Mouse (Mus musculus) spleen, postnatal 10 days (tissue): ENCODE measurements around the gene Btbd11.

ENCODE experiments used
- DNase-seq, 2 experiments: peaks; one replicate each; pipeline ENCODE4 v3.0.0; 2021 to 2022; ENCODE audit warnings: low spot score in 2 of 2

Gene Btbd11

GRCm38 (mm10) chr10:85420851-85421628 lies 34.4 kb downstream of the Btbd11 start:
- no peak for DNase-seq

DNA sequence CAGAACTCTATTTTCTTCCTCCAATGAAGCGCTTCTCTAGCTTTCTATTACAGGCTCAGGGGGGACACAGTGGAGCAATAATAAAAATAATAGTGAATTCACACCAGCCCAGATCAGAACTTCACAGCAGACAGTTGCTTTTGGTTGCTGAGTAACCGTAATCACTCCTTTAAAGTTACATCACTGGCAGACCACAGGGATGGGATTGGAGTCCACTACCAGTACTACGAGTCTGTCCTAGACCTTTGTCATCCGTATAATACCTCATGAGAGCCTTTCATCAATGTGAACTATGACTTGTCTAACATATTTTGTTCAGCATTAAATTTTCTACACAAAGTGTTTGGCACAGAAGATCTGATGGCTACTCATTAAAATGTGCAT lies 35.0 kb downstream of the Btbd11 start:
- no peak for DNase-seq

DNA sequence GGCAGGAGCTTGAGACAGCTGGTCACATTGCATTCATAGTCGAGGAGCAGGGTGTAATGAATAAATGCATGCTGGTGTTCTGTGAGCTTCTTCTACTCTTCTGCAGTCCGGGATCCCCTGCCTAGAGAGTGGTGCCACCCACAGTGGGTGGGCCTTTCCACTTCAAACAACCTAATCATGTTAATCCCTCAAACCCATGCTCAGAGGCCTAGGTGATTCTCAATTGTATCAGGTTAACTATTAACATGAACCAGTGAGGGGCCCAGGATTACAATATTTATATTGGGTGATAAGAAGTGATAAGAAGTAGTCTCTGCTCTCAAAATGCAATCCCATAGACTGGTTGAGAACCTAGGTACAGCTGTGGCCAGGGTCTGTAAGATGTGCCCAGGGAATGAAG lies 39.1 kb downstream of the Btbd11 start:
- DNase-seq, result no peak

DNA sequence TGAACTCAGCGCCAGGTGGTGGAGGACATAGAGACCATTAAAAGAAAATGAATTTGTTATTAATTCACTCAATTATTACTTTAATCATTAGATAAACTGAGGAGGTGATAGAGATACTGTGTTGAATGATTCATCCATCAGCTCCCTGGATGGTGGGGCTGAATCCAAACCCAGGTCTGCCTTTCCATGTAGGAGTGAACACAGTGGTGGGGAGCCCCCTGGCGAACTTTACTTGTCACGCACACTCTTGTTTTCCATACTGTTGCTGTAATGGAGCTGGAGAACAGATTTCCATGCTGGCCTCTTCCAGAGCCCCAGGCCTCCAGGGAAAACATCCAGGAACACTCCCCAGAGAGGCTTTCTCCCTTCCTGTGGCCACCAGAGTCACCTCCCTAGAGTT lies 50.6 kb downstream of the Btbd11 start:
- no peak for DNase-seq

GRCm38 (mm10) chr10:85443371-85443770 lies 56.8 kb downstream of the Btbd11 start:
- no peak for DNase-seq

DNA sequence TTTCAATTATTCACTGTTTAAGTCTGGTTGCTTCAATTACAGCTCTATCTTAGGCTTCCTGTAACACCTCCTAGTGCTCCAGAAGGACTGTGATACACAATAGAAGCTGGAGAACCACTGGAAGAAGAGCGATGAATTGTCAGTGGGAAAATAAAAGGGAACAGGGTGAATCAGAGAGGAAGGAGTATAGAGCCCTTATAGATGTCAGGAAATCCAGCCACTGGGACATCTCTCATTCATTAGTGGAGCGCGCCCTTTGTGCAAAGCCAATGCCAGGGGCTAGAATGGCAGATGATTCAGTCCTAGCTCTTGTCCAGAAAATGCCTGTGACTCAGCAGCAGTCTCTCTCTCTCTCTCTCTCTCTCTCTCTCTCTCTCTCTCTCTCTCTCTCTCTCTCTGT lies 59.3 kb downstream of the Btbd11 start:
- no peak for DNase-seq

GRCm38 (mm10) chr10:85446700-85447099 lies 60.1 kb downstream of the Btbd11 start:
- DNase-seq, result no peak

DNA sequence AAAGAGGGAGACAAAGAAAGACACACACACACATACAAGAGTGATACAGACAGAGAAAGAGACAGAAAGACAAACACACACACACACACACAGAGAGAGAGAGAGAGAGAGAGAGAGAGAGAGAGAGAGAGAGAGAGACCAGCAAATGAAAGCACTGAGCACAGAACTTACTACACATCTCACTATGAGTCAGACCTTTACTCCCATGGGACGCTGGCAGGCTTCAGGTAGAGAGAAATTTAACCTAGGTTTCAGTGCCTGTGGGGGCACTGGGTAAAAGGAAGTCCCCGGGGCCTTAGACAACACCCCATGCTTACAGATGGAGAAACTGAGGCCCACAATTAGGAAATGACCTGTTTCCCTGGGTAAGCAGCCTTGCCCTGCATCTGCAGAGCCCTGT lies 61.3 kb downstream of the Btbd11 start:
- DNase-seq, result no peak

DNA sequence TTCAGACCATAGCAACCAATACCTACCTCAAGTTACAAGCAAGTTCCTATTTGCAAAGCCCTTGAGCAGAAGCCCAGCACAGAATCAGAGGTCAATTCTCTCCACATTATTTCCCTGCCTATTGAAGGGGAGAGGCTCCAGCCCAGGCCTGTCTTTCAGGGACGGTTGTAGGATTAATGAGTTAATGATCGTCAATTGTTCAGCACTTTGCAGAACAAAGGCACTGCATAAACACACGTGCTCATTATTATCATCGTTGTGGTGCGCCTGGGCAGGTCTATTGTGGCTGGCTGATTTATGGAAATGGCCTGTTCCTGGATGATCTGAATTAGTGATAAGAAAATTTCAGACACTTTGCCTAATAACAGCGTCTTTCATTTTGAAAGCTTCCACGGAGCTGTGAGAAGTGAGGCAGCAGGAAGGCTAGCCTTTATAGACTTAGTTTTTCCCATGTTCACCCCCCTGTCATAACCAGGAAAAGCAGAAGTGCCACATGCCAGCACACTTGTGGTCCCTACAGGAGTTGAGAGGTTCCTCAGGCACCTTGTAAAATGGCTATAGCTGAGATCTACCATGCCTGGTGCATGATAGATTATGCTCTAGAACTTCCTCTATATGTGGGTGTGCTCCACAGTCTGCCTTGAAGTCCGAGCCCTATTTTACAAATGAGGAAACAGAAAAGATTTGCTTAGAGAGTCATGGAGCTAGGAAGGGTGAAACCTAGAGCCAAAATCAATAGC lies 65.2 kb downstream of the Btbd11 start:
- DNase-seq, result no peak

DNA sequence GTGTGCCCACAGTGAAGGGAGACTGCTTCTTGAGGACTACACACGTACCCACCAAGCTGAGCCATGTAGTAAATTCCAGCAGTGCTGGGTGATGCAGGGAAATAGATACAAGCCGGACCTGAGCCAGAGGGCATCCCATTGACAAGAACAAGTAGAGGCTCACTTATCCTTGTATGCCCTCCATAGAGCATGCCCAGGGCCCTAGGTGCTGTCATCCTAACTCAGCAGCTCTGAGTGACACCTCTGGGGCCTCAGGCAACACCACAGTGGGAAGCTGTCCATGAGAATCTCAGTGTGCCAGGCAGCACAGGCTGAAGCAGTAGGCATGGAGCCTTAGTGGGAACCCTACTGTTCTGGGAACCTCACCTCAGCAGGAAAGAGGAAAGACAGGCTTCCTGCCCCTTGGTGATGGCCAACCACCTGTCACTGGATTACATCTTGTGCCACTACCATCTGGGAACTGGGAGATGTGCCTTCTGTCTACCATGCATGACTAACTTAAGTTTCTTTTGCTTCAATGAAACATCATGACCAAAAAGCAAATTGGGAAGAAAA lies 66.7 kb downstream of the Btbd11 start:
- no peak for DNase-seq

DNA sequence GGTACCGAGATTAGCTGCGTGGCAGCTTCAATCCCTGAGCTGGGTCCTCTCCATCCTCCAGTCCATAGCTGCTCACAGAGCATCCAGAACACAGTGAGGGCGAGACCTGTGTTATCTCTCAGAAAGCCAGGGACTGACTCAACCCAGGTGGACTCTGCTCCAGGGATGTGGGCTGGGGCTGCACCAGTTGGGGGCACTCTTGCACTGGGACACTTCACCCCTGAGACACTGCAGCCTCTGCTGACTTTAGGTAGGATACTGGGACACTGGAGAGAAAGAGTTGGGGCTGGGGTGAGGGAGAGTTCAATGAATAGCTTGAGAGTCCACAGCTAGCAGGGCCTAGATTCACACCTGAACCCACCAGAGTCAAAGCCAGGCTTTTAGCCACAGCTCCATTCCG lies 69.4 kb downstream of the Btbd11 start:
- DNase-seq, result no peak

DNA sequence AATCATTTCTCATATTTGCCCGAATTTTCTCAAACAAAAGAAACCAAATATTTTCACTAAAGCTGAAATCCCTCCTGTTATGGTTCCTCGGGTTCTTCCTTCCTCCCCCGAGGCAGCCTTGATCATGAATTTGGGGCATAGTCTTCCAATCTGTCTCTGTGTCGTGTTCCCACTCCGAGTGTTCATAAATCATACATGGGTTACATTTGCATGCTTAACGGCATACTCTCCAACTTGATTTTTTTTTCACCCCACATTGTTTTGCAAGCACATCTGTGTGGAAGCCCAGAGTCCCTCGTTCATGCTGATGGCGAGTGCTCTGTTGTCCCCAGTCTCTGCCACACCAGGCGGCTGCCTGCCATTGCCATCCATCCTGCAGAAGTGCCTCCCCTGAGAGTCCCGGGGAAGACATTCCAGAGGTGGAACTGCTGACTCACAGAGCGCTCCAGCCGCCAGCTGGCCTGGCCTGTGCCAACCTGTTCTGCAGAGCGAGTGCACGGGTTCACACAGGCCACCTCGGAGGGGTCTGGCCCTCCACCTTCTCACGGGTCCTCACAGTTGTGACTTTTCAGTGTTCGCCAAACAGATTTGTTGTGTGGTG lies 72.2 kb downstream of the Btbd11 start:
- DNase-seq, result no peak

GRCm38 (mm10) chr10:85460736-85461135 lies 74.1 kb downstream of the Btbd11 start:
- no peak for DNase-seq

DNA sequence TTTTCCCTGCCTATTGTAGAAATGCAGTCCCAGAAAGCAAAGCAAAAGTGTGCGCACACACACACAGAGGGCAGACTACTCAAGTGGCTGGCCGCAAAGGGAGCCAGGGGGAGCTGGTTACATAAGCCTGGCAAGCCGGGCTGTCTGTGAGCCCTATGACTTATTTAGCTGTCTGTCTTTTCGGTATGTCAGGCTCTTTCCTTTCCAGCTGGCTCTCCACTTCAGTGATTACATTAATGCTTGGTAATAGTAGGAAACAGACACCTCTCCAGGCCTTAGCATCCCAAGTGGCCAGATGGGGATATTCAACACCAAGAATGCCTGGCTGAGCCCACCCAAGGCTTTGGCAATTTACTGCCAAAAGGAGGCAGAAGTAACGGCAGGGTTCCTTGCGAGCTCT lies 77.5 kb downstream of the Btbd11 start:
- DNase-seq, result no peak

GRCm38 (mm10) chr10:85465516-85466408 lies 79.1 kb downstream of the Btbd11 start:
- DNase-seq, result no peak

DNA sequence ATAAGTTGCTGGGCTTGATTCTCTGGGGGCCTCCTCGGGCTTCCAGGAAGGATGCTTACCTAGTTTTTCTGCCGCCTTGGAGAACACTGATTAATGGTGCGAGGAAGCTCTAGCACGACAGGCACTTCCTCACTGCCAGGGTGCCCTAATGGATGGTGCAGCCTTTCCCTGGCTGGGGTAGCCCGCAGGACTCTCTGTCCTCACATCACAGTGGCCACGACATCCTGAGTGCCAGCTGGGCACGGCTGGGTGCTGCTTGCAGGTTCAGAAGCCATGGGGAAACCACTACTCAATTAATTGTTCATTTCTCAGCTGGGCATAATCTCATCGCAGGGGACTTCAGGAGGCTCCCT lies 79.8 kb downstream of the Btbd11 start:
- no peak for DNase-seq

DNA sequence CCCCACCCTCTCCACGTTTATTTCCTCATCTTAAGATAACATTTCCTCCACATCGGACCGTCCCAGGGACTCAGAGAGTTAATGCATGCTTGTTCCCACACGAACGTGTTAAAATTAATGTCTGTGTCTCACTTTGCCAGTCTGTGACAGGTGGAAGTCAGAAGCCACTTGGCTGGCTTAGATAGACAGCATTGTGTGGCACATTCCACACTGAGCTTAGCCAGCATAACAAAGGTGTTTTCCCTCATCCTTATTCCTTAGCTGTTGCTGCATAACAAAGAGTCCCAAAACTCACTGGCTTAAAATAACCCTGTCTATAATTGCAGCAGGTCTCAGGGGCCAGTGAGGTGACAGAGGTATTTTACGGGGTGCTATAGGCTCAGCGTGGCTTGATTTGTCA lies 80.8 kb downstream of the Btbd11 start:
- no peak for DNase-seq

- DNase-seq, result no peak
These were observed 81.9 kb downstream of the Btbd11 start for GRCm38 (mm10) chr10:85468527-85468926.

DNA sequence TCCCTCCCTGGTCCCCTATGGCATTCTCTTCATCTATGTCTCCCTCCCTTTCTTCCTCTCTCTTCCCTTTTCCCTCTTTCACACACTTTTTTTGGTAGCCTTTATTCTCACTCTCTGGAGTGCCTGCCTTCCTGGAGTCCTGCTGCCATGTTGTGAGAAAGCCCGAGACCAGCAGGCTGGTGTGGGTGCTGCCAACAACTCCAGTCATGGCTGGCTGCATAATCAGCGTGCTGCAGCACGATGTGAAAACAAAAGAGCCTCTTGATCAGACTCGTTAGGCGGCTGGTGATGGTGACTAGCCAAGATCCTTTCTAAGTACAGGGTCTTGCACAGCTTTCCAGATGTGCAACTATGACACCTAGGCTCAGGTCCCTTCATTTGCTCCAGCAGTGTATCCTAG lies 82.7 kb downstream of the Btbd11 start:
- DNase-seq, result no peak

- no peak for DNase-seq
These were observed 86.7 kb downstream of the Btbd11 start for GRCm38 (mm10) chr10:85473265-85473664.

- no peak for DNase-seq
These were observed 87.3 kb downstream of the Btbd11 start for GRCm38 (mm10) chr10:85473871-85474270.
